Mouse (Mus musculus) kidney, embryonic 16.5 days (tissue): Measurements from ENCODE around the gene Mrpl44. TPM values are rescaled to one million over a fixed set of nuclear protein-coding genes. Genes with fewer than 3 reads are reported as not detected.
A peak's percentile ranks its signal among the peaks of the same experiment; 100 is the strongest.

Experiments
- ATAC-seq: fragments of 200-750 bp; cut with Nextera tagmentation; 2 replicates; pipeline ENCODE4 v1.8.0; 2017; ENCODE audit warnings: moderate TSS enrichment; ENCODE audit not compliant: low FRiP score, low TSS enrichment
- H3K27ac ChIP-seq: fragments of 300-500 bp; sonication (generic); 2 replicates; pipeline ENCODE4 v1.5.1; 2014; ENCODE audit warnings: low read length
- H3K27me3 ChIP-seq: fragments of 300-500 bp; sonication (generic); 2 replicates; pipeline ENCODE4 v1.6.1; 2014; ENCODE audit warnings: low read length, control low read depth, mixed read lengths; ENCODE audit not compliant: insufficient read depth
- H3K36me3 ChIP-seq: fragments of 300-500 bp; sonication (generic); 2 replicates; pipeline ENCODE4 v1.6.1; 2014; ENCODE audit warnings: low read length, control low read depth, mixed read lengths; ENCODE audit not compliant: insufficient read depth
- H3K4me1 ChIP-seq: fragments of 300-500 bp; sonication (generic); 2 replicates; pipeline ENCODE4 v1.6.1; 2014; ENCODE audit warnings: low read length, control low read depth, mixed read lengths; ENCODE audit not compliant: insufficient read depth
- H3K4me2 ChIP-seq: fragments of 300-500 bp; sonication (generic); replicated peaks from 2 replicates; pipeline ENCODE4 v1.6.1; 2014; ENCODE audit warnings: low read depth, low read length
- H3K4me3 ChIP-seq: fragments of 300-500 bp; sonication (generic); 2 replicates; pipeline ENCODE4 v1.5.1; 2014; ENCODE audit warnings: mild to moderate bottlenecking, low read length
- H3K9ac ChIP-seq: fragments of 300-500 bp; sonication (generic); replicated peaks from 2 replicates; pipeline ENCODE4 v1.6.1; 2014; ENCODE audit warnings: low read length
- H3K9me3 ChIP-seq: fragments of 300-500 bp; sonication (generic); 2 replicates; pipeline ENCODE4 v1.6.1; 2016; ENCODE audit warnings: low read length, control low read depth
- WGBS: fragments of 180-500 bp; shearing (Covaris S2); extraction: QIAGEN DNeasy Blood & Tissue Kit; methylation state at CpG from one replicate; pipeline ENCODE4 v1.1.7; 2014; 5-methylcytosine and 5-hydroxymethylcytosine counted together
- polyA plus RNA-seq: library from polyadenylated mRNA; unstranded; fragments of >200 nt; fragmentation: Nextera tagmentation; extraction: Ambion mirVana; gene quantifications from 2 replicates; pipeline ENCODE4 v1.2.1, GENCODE M21; 2015

Gene Mrpl44
- polyA plus RNA-seq, 1 experiment from 2014 or later, result 66.3 TPM

- Histone ChIP-seq H3K4me2 (peak overlapping the region; percentile 35), H3K27ac (peak overlapping the region; percentile 76), H3K9me3 (no peaks in the 10 kb centered on the region), H3K9ac (0 out of 2 replicates have a peak overlapping the region, but pooled peaks have one; percentile 46), H3K27me3 (no peaks in the 10 kb centered on the region), H3K4me3 (0 out of 2 replicates have a peak overlapping the region, but pooled peaks have one; percentile 1), H3K36me3 (0 out of 2 replicates have a peak, but pooled peaks cover 4% of the 10 kb centered on the region), H3K4me1 (peaks cover 23% of the 10 kb centered on the region)
- WGBS, result 48% methylated on average over 14 of the region's 14 CpGs
- ATAC-seq, result no peak
Observed at GRCm38 (mm10) chr1:79823951-79824633, 48.3 kb downstream of the Mrpl44 start.

Other genes with a start within 250 kb of the Mrpl44 start
- 0.91 and 0.94 TPM in 2 replicates for gene Ap1s3, start 104.0 kb upstream of the Mrpl44 start, polyA plus RNA-seq
- gene Wdfy1, start 125 bp downstream of the Mrpl44 start, polyA plus RNA-seq, result 53.2 and 54.2 TPM in 2 replicates
- 156 and 176 TPM in 2 replicates for gene Serpine2, start 85.2 kb downstream of the Mrpl44 start, polyA plus RNA-seq